Mouse (Mus musculus) embryonic facial prominence, embryonic 10.5 days (tissue): Measurements from ENCODE around the gene 2610528J11Rik. TPM values are rescaled to one million over a fixed set of nuclear protein-coding genes. Genes with fewer than 3 reads are reported as not detected.

Experiments used
- DNase-seq: peaks from one replicate; pipeline ENCODE4 v3.0.0-alpha.2; 2017; ENCODE audit warnings: low spot score
- H3K27ac ChIP-seq: fragments of 300-500 bp; sonication (generic); replicated peaks from 2 replicates; pipeline ENCODE4 v1.5.1; 2016; ENCODE audit warnings: mild to moderate bottlenecking
- H3K27me3 ChIP-seq: fragments of 300-500 bp; sonication (generic); replicated peaks from 2 replicates; pipeline ENCODE4 v1.6.1; 2016; ENCODE audit warnings: low read depth, mild to moderate bottlenecking; ENCODE audit not compliant: poor library complexity, severe bottlenecking
- H3K36me3 ChIP-seq: fragments of 300-500 bp; sonication (generic); replicated peaks from 2 replicates; pipeline ENCODE4 v1.6.1; 2016; ENCODE audit warnings: mild to moderate bottlenecking, moderate library complexity
- H3K4me1 ChIP-seq: fragments of 300-500 bp; sonication (generic); 2 replicates; pipeline ENCODE4 v1.6.1; 2016
- H3K4me3 ChIP-seq: fragments of 300-500 bp; sonication (generic); 2 replicates; pipeline ENCODE4 v1.5.1; 2016; ENCODE audit warnings: mild to moderate bottlenecking, moderate library complexity
- H3K9me3 ChIP-seq: fragments of 300-500 bp; sonication (generic); 2 replicates; pipeline ENCODE4 v1.6.1; 2016; ENCODE audit warnings: mild to moderate bottlenecking
- WGBS: fragments of 180-500 bp; shearing (Covaris S2); methylation state at CpG from one replicate; pipeline ENCODE4 v1.1.7; 2016; 5-methylcytosine and 5-hydroxymethylcytosine counted together
- polyA plus RNA-seq: library from polyadenylated mRNA; unstranded; fragments of >200 nt; fragmentation: Nextera tagmentation; extraction: Ambion mirVana; gene quantifications from 2 replicates; pipeline ENCODE4 v1.2.1, GENCODE M21; 2016

2610528J11Rik gene
- polyA plus RNA-seq, 1 experiment from 2014 or later, result 3.9 TPM

DNA sequence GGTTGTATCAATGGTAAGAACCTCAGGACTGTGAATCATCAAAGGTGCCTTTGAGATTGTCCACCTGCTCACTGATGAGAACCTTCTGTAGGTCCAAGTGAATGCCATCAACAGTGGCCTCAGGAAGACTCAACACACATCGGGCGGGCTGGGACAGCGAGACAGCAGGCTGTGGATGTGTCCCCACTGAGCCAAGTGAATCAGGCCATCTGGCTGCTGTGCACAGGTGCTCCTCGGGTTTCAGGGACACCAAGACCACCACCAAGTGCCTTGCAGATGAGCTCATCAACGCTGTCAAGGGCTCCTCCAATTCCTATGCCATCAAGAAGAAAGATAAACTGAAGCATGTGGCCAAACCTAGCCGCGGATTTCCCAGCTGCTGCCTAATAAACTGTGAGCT lies 4.6 kb upstream of the 2610528J11Rik start:
- DNase-seq, result no peak
- Histone ChIP-seq H3K9me3 (no peaks in the 10 kb centered on the region), H3K27me3 (peaks cover 17% of the 10 kb centered on the region), H3K36me3 (no peaks in the 10 kb centered on the region), H3K27ac (no peak overlapping the region), H3K4me3 (no peak overlapping the region), H3K4me1 (peaks cover 22% of the 10 kb centered on the region)
- WGBS, result 88% methylated on average over 7 of the region's 7 CpGs

DNA sequence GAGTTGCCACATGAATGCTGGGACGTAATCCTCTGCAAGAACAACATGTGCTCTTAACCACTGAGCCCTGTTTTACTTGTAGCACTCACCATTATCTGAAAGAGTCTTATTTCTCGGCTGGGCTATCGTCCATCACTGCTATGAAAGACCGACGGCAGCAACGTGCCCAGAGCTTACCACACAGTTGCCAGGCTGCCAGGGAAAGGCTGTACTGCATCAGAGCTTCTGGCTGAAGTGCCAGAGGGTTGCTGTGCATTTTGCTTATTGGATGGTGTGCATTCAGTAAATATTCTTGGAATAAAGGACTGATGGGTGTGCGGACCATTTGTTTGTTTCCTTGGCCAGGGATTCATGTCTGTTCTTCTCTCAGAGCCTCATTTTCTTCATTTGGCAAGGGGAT lies 2.8 kb upstream of the 2610528J11Rik start:
- Histone ChIP-seq H3K27ac (no peak overlapping the region), H3K4me3 (no peak overlapping the region), H3K4me1 (peaks cover 21% of the 10 kb centered on the region), H3K36me3 (no peaks in the 10 kb centered on the region), H3K27me3 (no peaks in the 10 kb centered on the region; the same call in 1 of the 2 replicates), H3K9me3 (no peaks in the 10 kb centered on the region)
- 80% methylated on average over 7 of the region's 7 CpGs for WGBS
- no peak for DNase-seq

DNA sequence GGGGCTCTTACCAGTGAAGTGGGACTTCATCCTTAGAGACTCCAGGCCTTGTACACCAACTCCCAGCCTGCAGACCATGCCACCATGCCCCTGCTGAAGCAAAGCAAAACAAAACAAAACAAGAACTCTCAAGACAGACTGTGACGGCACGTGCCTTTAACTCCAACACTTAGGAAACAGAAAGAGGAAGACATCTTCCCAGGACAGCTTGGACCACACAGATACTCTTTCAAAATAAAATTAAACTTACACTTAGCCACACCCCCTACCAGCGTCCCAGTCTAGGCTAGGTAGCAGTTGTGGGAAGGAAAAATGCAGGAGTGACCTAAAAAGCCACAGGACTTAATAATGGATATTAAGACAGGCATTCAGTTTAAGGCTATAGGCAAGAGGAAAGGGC lies 1.0 kb upstream of the 2610528J11Rik start:
- no peak overlapping the region for H3K27ac ChIP-seq
- H3K4me3 ChIP-seq, result no peak overlapping the region
- H3K36me3 ChIP-seq, result no peaks in the 10 kb centered on the region
- peaks cover 21% of the 10 kb centered on the region for H3K4me1 ChIP-seq
- no peak for DNase-seq
- H3K27me3 ChIP-seq, result no peaks in the 10 kb centered on the region; the same call in 1 of the 2 replicates
- 74% methylated on average over 3 of the region's 3 CpGs for WGBS
- no peaks in the 10 kb centered on the region for H3K9me3 ChIP-seq

DNA sequence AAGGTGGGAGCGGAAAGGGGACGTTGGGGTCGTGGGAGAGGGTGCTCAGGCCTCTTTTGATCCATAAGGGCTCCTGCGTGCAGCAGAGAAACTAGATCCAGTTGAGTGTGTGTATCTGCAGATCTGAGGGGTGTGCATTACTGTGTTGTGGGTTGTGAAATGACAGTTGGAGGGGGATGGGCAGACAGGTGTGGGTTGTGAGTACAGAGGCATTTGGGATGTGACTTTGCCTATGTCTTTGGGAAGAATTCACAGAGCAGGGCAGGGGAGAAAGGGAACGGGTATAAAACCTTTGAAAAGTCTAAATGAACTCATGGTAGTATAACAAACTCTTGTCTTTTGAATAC lies 509 bp downstream of the 2610528J11Rik start:
- Histone ChIP-seq H3K36me3 (no peaks in the 10 kb centered on the region), H3K27me3 (no peaks in the 10 kb centered on the region; the same call in 1 of the 2 replicates), H3K9me3 (no peaks in the 10 kb centered on the region), H3K4me1 (peaks cover 27% of the 10 kb centered on the region), H3K4me3 (peak overlapping the region; percentile 19), H3K27ac (peak overlapping the region; percentile 4; the same call in 1 of the 2 replicates)
- 39% methylated on average over 5 of the region's 5 CpGs for WGBS
- DNase-seq, result no peak

DNA sequence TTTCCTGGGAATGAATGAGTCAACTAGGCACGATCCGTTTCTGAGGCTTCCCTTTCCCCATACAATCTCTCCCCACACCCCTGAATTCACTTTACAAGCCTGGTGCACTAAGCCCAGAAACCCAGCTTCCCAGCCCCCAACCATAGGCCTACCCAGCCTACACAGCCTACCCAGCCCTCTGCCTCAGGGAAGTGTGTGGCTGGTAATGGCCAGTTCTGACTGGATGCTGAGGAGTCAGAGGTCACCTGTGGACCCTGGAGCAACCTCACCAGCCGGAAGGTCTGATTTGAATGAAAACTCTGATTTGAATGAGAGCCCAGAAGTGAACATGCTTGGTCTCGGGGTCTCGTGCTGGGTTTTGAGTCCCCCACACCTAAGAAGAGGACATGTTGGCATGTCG lies 921 bp downstream of the 2610528J11Rik start:
- Histone ChIP-seq H3K9me3 (no peaks in the 10 kb centered on the region), H3K36me3 (no peaks in the 10 kb centered on the region), H3K4me3 (peak overlapping the region; percentile 19; the same call in 1 of the 2 replicates), H3K27ac (no peak overlapping the region), H3K4me1 (peaks cover 27% of the 10 kb centered on the region), H3K27me3 (no peaks in the 10 kb centered on the region; the same call in 1 of the 2 replicates)
- no peak for DNase-seq
- WGBS, result 80% methylated on average over 6 of the region's 6 CpGs

DNA sequence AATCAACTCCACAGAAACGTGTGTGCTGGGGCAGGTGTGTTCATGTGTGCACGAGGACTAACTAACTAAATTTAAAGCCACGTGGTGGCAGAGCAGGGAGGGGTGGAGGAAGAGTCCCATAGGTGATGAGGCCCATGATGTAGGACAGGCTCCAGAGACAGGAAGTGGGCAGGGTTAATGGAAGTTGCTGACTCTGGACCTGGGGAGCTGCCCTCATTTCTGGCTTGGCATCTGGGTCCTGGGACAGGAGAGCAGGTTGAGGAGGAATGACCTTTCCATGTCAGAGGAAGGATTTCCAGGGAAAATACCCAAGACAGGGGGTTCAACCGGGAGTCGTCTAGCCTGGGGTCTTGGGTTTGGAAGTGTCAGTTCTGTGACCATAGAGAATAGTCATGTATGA lies 5.9 kb downstream of the 2610528J11Rik start:
- 77% methylated on average over 5 of the region's 5 CpGs for WGBS
- peaks cover 2% of the 10 kb centered on the region; the same call in 1 of the 2 replicates for H3K27me3 ChIP-seq

DNA sequence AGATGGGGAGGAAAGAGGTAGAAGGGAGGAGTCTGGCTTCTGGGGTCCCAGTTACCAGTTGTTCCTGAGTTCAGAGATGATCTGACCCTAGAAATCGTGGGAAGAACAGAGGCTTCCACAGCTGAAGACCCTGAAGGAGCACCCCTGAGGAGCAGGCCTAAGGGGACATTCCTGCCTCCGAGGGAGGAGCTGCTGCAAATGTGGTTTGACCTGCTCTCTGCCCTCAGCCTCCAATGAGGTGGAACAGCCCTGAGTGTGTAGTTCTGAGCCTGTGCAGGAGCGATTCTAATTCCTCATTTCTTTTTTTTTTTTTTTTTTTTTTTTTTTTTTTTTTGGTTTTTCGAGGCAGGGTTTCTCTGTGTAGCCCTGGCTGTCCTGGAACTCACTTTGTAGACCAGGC lies 6.4 kb downstream of the 2610528J11Rik start:
- H3K27me3 ChIP-seq, result peaks cover 7% of the 10 kb centered on the region
- H3K27ac ChIP-seq, result no peak overlapping the region
- DNase-seq, result no peak
- WGBS, result 49% methylated on average over 3 of the region's 4 CpGs
- peaks cover 14% of the 10 kb centered on the region for H3K4me1 ChIP-seq
- H3K36me3 ChIP-seq, result no peaks in the 10 kb centered on the region
- no peak overlapping the region for H3K4me3 ChIP-seq
- no peaks in the 10 kb centered on the region for H3K9me3 ChIP-seq

More for the DNA sequence above, 5.9 kb downstream of the 2610528J11Rik start:
- no peaks in the 10 kb centered on the region for H3K36me3 ChIP-seq
- no peak overlapping the region for H3K4me3 ChIP-seq
- H3K27ac ChIP-seq, result no peak overlapping the region
- peaks cover 10% of the 10 kb centered on the region; the same call in 1 of the 2 replicates for H3K4me1 ChIP-seq
- H3K9me3 ChIP-seq, result no peaks in the 10 kb centered on the region
- DNase-seq, result no peak

DNA sequence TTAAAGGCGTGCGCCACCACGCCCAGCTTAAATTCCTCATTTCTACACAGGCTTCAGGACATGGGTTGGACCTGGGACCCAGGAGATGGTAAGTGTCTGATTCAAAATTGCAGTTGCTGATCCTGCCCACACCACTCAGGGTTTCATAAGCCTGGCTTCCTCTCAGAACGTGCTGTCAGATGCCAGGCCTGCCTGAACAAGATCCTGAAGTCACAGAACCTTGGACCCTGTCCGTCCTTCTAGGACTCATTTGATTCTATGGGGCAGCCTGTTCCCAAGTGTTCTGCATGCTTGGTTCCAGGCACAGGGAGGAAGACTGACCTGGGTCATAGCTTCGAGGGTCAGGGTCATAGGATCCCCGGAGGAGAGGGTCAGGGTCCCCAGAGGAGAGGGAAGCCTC lies 6.8 kb downstream of the 2610528J11Rik start:
- H3K27ac ChIP-seq, result no peak overlapping the region
- DNase-seq, result no peak
- H3K9me3 ChIP-seq, result no peaks in the 10 kb centered on the region
- H3K27me3 ChIP-seq, result peaks cover 12% of the 10 kb centered on the region
- peaks cover 17% of the 10 kb centered on the region for H3K4me1 ChIP-seq
- whole genome bisulfite sequencing, result 80% methylated on average over 7 of the region's 7 CpGs
- no peak overlapping the region for H3K4me3 ChIP-seq
- no peaks in the 10 kb centered on the region for H3K36me3 ChIP-seq

DNA sequence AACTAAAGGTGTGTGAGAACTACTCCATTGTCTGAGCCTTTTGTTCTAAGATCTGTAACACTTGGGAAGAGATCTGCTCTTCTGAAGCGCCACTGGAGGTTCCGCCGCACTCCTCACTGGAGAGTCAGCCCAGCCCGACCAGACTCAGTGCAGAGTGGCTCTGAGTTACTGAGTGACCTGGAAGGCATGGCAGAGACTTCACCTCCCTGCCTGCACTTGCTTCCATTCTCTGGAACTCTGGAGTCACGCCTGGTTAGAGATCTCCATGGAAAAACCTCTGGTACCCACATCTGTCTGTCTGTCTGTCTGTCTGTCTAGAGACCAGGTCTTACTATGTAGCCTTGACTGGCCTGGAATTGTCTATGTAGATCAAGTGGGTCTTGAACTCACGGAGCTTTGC lies 8.8 kb downstream of the 2610528J11Rik start:
- Histone ChIP-seq H3K27me3 (peaks cover 21% of the 10 kb centered on the region), H3K27ac (no peak overlapping the region), H3K4me3 (no peak overlapping the region), H3K9me3 (no peaks in the 10 kb centered on the region), H3K4me1 (peaks cover 28% of the 10 kb centered on the region), H3K36me3 (no peaks in the 10 kb centered on the region)
- no peak for DNase-seq
- WGBS, result 81% methylated on average over 6 of the region's 6 CpGs

DNA sequence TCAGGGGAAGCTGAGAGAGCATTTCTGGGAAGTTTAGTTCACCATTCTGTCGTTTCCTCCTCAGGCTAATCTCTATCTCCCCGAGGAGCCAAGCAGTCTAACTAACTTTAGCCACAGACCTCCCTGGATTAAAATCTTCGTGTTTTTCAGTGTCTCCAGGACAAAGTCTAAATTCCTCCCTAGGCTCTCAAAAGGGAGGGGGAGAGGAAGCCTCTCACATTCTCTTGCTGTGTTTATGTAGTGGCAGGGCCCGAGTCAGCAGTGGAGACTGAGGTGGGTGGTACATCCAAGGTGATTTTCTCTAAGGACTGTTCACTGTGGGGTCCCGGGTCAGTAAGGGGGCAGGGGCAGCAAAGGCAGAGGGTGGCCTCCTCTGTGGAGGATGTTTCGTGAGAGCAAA lies 11.0 kb downstream of the 2610528J11Rik start:
- H3K9me3 ChIP-seq, result no peaks in the 10 kb centered on the region
- H3K4me3 ChIP-seq, result no peak overlapping the region
- no peaks in the 10 kb centered on the region for H3K36me3 ChIP-seq
- no peak for DNase-seq
- peaks cover 24% of the 10 kb centered on the region for H3K4me1 ChIP-seq
- no peak overlapping the region for H3K27ac ChIP-seq
- peaks cover 43% of the 10 kb centered on the region for H3K27me3 ChIP-seq
- 42% methylated on average over 6 of the region's 6 CpGs for WGBS

DNA sequence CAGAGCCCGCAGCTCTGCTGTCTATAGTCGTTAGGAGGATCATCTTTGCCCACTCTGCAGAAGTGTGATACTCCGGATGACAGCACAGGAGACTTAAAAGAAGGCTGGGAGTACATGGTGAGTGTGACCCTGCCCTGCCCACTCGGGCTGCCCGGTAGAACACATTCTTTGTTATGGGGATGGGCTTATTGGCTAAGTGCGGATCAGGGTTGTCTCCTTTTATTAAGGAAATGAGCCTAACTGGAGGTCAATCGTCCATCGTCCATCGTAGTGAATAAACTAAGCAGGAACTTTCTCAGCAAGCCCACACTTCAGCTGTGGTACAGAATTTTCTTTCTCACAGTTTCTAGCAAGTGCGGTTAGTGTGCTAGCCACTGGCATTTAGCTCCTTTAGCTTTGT lies 13.1 kb downstream of the 2610528J11Rik start:
- H3K27ac ChIP-seq, result no peak overlapping the region
- H3K9me3 ChIP-seq, result no peaks in the 10 kb centered on the region
- H3K4me1 ChIP-seq, result peaks cover 42% of the 10 kb centered on the region
- peaks cover 46% of the 10 kb centered on the region for H3K27me3 ChIP-seq
- H3K4me3 ChIP-seq, result no peak overlapping the region
- 18% methylated on average over 10 of the region's 10 CpGs for WGBS
- H3K36me3 ChIP-seq, result no peaks in the 10 kb centered on the region
- DNase-seq, result no peak

DNA sequence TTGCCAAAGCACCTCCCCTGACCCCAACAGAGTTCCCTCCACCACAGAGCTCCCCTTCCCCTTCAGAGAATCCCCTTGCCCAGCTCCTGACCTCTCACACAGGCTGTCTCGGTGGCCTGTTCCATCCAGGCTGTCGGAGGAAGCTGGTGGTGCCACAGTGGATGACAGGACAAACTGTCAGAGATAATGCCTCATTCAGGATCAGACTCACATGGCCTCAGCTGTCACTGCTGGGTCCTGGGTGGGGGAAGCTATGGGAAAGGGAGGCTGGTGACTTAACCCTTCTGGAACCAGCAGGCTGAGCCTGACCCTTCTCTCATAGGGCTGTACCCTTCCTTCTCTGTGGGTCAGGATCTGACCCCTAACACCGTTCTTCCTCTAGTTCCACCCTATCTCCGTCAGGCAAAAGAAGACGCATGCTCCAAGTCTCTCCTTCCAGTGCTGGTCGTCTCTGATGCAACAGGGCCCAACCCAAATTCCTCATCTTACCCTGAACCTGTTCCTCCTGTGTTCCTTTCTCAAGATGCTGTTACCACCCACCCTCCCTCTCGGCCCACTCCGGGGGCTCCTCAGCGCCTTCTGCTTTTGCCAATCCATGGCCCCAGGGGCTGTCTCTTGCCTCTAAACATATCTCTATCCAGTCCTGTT lies 15.8 kb downstream of the 2610528J11Rik start:
- WGBS, result 50% methylated on average over 9 of the region's 9 CpGs
- H3K9me3 ChIP-seq, result peaks cover 4% of the 10 kb centered on the region
- peak overlapping the region; percentile 53 for H3K4me3 ChIP-seq
- H3K27ac ChIP-seq, result no peak overlapping the region
- DNase-seq, result no peak
- H3K36me3 ChIP-seq, result no peaks in the 10 kb centered on the region
- H3K27me3 ChIP-seq, result peaks cover 44% of the 10 kb centered on the region
- H3K4me1 ChIP-seq, result peaks cover 39% of the 10 kb centered on the region

DNA sequence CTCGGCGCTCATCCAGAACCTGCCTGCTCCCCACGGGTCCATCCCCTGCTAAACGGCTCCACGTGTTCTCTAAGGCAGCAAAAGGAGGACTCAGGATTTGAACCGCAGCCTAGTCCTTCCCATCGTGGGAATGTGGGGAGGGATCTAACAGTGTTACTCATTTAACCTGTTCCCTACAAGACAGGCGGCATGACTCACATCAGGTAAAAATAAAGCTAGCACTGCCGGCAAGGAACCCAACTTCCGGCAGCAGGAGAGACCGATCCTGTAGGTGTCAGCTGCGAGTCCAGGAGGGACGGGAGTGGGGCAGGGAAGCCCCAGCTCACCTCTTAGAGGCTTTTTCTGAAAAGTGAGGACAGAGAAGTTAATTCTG lies 16.3 kb downstream of the 2610528J11Rik start:
- peaks cover 34% of the 10 kb centered on the region for H3K4me1 ChIP-seq
- H3K27ac ChIP-seq, result no peak overlapping the region
- H3K9me3 ChIP-seq, result peaks cover 8% of the 10 kb centered on the region
- DNase-seq, result peak; percentile 21
- peaks cover 39% of the 10 kb centered on the region for H3K27me3 ChIP-seq
- no peaks in the 10 kb centered on the region for H3K36me3 ChIP-seq
- WGBS, result 16% methylated on average over 13 of the region's 13 CpGs
- H3K4me3 ChIP-seq, result peak overlapping the region; percentile 53
